Mouse (Mus musculus) cortical plate, adult 2 months (tissue): Measurements from ENCODE around the gene Olfr618. TPM values are rescaled to one million over a fixed set of nuclear protein-coding genes. Genes with fewer than 3 reads are reported as not detected.
"Not testable (repeated sequence)": the region's sequence is repeated elsewhere in the genome, so short reads cannot be mapped to it uniquely, and the experiment has no call there.

Source experiments
- H3K27ac ChIP-seq: fragments of 200-500 bp; 2 replicates; pipeline ENCODE4 v1.5.1; 2012; ENCODE audit warnings: low read length, control low read depth, inconsistent platforms; ENCODE audit not compliant: insufficient read depth
- H3K4me1 ChIP-seq: fragments of 200-500 bp; 2 replicates; pipeline ENCODE4 v1.6.1; 2011; ENCODE audit warnings: low read length; ENCODE audit not compliant: control insufficient read depth, insufficient read depth
- H3K4me3 ChIP-seq: fragments of 200-500 bp; 2 replicates; pipeline ENCODE4 v1.5.1; 2011; ENCODE audit warnings: mild to moderate bottlenecking, low read length, control low read depth; ENCODE audit not compliant: insufficient read depth
- CTCF ChIP-seq: fragments of 200-500 bp; IDR thresholded peaks from 2 replicates; pipeline ENCODE4 v1.5.1; 2011; ENCODE audit warnings: mild to moderate bottlenecking, control low read depth, low read length; ENCODE audit not compliant: insufficient read depth; ENCODE audit errors: extremely low read depth
- POLR2A ChIP-seq: fragments of 200-500 bp; IDR thresholded peaks from 2 replicates; pipeline ENCODE4 v1.6.1; 2011; ENCODE audit warnings: mild to moderate bottlenecking, low read length, control low read depth; ENCODE audit not compliant: insufficient read depth; ENCODE audit errors: extremely low read depth
- polyA plus RNA-seq: library from polyadenylated mRNA; depleted of rRNA; stranded (reverse); fragments of >200 nt; gene quantifications from 2 replicates; pipeline ENCODE4 v1.2.3, GENCODE M21; 2012; rRNA removed

Gene Olfr618
- polyA plus RNA-seq, result not detected in 2 replicates

DNA sequence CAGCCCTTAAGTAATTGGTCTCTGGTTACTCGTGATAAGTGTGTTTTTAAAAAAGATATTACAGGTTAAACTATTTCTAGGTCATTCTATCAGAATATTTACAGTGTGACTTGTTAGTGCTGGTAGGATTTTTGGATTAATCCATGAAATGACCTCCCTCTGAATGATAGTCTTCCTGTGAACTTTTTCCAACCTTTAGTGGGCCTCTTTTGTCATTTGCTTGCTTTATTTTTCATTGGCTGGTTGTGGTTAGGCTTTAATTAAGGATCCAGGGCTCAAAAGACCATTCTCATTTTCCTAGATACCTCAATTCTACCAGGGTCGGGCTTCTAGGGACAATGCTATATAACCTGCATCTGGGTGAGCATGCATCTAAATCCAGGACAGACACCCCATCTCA, at the start of gene Olfr618:
Gene Olfr618, plus strand, starts transcription at position 301 of the 400 bp plus-strand sequence.
- TF ChIP-seq POLR2A, result no peak
- TF ChIP-seq CTCF, result no peak
- Histone ChIP-seq H3K27ac (no peak within 1 kb of the TSS), H3K4me3 (no peak within 1 kb of the TSS), H3K4me1 (no peaks in the 10 kb centered on the region)

DNA sequence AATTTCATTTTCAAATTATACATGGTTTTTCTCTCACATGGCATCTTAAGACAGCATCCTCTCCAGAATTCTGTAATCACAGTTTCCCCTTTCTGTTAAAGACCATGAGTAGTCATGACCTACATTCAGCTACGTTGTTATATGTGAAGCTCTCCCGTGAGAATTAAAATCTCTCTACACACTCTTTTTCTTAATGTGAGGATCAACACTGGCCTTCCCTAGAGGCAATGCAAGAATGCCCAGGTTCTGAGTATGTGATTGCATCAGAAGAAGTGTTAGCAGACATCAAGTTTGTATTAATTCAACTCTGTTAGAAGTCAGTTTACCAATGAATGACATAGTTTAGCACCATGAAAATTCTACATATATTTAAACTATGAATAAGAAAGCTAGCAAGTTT, 47.3 kb upstream of the Olfr618 start, which contains the start of gene Olfr612:
Gene Olfr612, minus strand, starts transcription at position 101 of the 400 bp plus-strand sequence.
- not testable (repeated sequence) for H3K4me1 ChIP-seq, H3K4me3 ChIP-seq, H3K27ac ChIP-seq

DNA sequence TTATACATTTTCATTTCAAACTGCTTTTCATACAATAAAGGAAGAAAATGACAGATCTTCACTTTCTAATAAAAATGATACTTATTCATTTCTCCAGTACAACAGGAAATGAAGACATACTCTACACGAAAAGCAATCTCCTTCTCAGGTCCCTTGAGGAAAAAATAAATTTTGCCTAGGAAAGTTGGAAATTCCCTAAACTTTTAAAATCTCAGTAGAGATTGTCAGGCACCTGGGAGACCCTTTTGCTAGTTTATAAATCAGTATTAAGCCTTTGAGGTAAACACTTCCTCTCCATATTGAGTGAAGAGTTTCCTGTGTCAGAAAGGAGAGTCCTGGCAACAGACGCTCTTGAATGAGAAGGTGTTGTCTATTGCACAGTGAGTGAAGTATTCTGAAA, 42.1 kb upstream of the Olfr618 start, which contains the start of gene Olfr613:
Gene Olfr613, plus strand, starts transcription at position 301 of the 400 bp plus-strand sequence.
- no peak within 1 kb of the TSS for H3K27ac ChIP-seq
- no peaks in the 10 kb centered on the region for H3K4me1 ChIP-seq
- no peak within 1 kb of the TSS for H3K4me3 ChIP-seq
- TF ChIP-seq CTCF, result no peak
- no peak for TF ChIP-seq POLR2A

DNA sequence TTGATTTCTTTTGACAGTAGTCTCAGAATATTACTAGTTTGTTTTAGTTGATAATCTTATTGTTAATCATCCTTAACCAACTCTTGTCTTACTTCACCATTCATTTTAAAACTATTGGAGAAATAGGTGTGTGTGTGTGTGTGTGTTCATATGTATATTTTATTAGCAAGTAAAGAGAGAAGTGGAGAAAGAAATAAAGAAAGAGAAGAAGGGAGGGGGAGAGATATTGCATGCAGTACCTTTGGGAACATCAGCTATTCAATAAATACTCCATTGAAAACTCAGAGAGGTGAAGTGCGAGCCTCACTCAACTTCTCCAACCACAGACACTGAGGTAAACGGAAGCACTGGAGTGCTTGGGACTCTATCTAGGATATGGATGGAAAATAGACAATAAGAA, 34.1 kb upstream of the Olfr618 start, which contains the start of gene Olfr615:
Gene Olfr615, plus strand, starts transcription at position 301 of the 400 bp plus-strand sequence.
- TF ChIP-seq POLR2A (no peak), CTCF (no peak)
- Histone ChIP-seq H3K4me3 (no peak within 1 kb of the TSS), H3K4me1 (no peaks in the 10 kb centered on the region), H3K27ac (no peak within 1 kb of the TSS)

DNA sequence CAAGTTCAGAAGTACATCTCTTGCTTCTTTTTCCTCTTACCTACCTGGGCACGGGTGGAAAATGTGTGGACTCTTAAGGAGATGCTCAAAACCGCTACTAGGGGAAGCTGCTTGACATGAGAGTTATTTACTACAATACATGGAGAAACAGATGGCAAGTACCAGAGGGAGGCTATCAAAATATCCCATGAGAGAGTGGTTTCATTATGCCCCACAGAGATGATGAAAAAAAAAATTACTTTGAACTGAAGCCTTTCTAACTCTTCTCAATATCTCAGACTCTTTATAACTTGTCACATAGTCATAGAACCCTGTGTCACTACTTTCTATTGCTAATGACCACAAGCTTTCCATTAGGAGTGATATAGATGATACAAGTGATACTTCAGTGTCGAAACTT, 20.9 kb upstream of the Olfr618 start, which contains the start of gene Olfr616:
Gene Olfr616, minus strand, starts transcription at position 101 of the 400 bp plus-strand sequence.
- TF ChIP-seq CTCF (no peak), POLR2A (no peak)
- no peaks in the 10 kb centered on the region for H3K4me1 ChIP-seq
- no peak within 1 kb of the TSS for H3K27ac ChIP-seq
- H3K4me3 ChIP-seq, result no peak within 1 kb of the TSS

DNA sequence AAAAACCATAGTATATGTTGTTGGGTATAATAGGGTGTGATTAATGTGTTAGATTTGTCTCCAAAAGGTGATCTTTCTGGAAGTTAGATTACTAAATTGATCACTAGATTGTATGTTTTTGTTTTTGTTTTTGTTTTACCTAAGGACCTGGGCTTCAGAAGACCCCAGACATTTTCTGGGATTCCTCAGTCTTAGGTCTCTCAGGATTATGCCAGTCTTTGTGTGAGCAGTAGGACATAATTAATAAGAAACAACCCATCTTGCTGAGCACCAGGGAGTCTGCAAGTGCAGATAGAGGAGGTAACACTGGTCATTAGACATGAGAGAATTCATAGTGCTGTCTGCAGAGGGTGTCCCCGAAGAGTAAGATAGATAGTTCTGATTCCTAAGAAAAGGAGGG, 17.1 kb upstream of the Olfr618 start, which contains the start of gene Olfr617:
Gene Olfr617, plus strand, starts transcription at position 301 of the 400 bp plus-strand sequence.
- no peak for TF ChIP-seq CTCF
- no peak for TF ChIP-seq POLR2A
- no peak within 1 kb of the TSS for H3K27ac ChIP-seq
- no peak within 1 kb of the TSS for H3K4me3 ChIP-seq
- H3K4me1 ChIP-seq, result no peaks in the 10 kb centered on the region

DNA sequence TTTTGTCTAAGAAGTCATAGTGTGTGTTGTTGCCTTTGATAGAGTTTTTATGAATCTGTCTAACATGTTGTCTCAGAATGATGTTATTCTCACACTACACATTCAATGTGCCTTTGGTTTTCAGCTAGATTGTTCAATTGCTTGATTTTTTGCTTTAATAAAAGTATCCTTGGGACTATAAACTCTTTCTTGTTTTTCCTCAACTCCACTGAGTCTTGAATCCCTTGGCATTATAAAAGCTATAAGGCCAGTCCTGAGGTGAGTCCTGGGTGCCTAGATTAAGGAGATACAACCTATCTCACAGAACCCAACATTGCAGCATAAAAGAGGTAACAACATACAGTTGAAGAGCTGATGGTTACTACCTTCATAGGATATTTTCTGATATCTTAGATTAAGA, 10.4 kb downstream of the Olfr618 start, which contains the start of gene Olfr619:
Gene Olfr619, plus strand, starts transcription at position 301 of the 400 bp plus-strand sequence.
- TF ChIP-seq CTCF (no peak), POLR2A (no peak)
- Histone ChIP-seq H3K4me3 (no peak within 1 kb of the TSS), H3K27ac (no peak within 1 kb of the TSS), H3K4me1 (no peaks in the 10 kb centered on the region)

DNA sequence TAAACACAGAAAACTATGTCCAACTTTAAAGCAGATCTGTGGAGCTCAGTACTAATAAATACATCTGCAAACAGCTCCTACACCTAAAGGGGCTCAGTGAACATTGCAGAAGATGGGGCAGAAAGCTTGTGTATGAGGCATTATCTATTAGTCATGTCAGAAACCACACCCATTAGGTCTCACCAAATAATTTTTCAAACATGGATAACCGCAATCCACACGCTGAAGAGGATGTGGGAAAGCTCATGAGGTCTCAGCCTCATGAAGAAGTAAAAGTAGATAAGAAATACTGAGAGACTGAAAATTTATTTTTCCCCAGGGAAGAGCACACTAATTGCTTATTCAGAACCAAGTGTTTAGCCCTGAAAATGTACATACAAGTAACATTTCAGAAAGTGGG, 17.5 kb downstream of the Olfr618 start:
- Histone ChIP-seq H3K4me3 (no peak overlapping the region), H3K27ac (no peak overlapping the region), H3K4me1 (no peaks in the 10 kb centered on the region)
- no peak for TF ChIP-seq CTCF
- no peak for TF ChIP-seq POLR2A

DNA sequence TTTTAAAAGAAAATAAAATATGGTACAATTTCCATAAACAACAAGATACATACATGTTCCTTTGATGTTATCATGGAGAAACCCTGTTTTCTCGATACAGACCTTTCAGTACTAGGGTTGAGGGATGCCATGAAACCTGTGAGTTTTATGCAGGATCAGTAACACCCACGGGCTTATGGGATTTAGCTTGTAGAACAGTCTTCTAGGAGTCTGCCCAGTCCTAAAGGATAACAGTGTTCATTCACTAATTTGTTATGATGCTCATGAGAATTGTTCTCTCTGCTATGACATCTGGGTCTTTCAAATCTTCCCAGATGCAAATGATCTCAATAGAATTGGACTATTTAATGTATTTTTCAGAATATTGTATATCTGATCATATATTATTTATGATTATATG, 22.5 kb downstream of the Olfr618 start, which contains the start of gene Olfr620:
Gene Olfr620, minus strand, starts transcription at position 101 of the 400 bp plus-strand sequence.
- Histone ChIP-seq H3K27ac (no peak within 1 kb of the TSS), H3K4me3 (no peak within 1 kb of the TSS), H3K4me1 (no peaks in the 10 kb centered on the region)
- TF ChIP-seq POLR2A, result no peak
- no peak for TF ChIP-seq CTCF

DNA sequence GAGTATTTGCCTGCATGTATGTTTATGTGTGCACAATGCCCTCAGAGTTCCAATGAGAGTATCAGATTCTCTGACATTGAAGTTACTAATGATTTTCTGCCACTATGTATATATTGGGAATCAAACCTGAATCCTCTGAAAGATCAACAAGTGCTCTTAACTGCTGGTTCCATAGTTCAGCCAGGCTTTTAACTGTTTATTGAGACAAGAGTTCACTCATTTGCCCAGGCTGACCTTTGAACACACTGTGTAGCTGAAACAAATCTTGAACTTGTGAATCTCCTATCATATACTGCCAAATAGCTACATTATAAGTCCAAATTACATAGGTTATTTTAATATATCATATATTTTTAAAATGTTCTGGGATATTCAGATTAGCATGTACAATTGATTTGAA, 46.9 kb downstream of the Olfr618 start:
- Histone ChIP-seq H3K27ac (no peak overlapping the region), H3K4me3 (no peak overlapping the region), H3K4me1 (no peaks in the 10 kb centered on the region)
- no peak for TF ChIP-seq POLR2A

DNA sequence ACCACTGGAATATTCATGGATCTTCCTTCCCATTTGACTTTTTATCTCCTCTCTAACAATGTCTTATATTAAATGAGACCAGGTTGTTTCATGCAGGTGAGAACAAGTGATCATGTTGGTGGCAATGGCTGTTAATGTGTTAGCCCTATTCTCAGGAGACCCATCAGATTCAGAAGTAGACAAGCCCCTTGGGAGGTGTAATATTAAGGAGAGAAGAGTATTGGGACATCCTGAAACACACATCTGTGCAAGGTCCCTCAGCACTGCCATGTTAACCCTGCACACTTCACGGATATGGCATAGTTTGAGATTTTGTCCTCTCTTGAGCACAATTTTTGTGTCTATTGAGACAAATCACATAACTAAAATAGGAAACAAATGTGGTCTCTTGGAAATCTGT, 52.7 kb downstream of the Olfr618 start, which contains the start of gene Olfr622:
Gene Olfr622, minus strand, starts transcription at position 101 of the 400 bp plus-strand sequence.
- TF ChIP-seq POLR2A (no peak), CTCF (no peak)
- H3K4me1 ChIP-seq, result no peaks in the 10 kb centered on the region

More for the DNA sequence above, 52.7 kb downstream of the Olfr618 start, which contains the start of gene Olfr622:
- Histone ChIP-seq H3K27ac (no peak within 1 kb of the TSS), H3K4me3 (no peak within 1 kb of the TSS)
